Mouse (Mus musculus) Patski (cell line): ENCODE data around the gene Klhdc8b. TPM values are rescaled to one million over a fixed set of nuclear protein-coding genes. Genes with fewer than 3 reads are reported as not detected.

Experiments used
- ATAC-seq: fragments of 100-300 bp; one replicate; pipeline ENCODE4 v1.8.0; 2021
- CTCF ChIA-PET: fragments of 350-600 bp; sonication (Branson Sonifier 250); formaldehyde crosslinking; loops from one replicate; lab custom pipeline; 2022; ENCODE audit warnings: inconsistent platforms; lab: Charles Lee
- POLR2A ChIA-PET: fragments of 350-600 bp; sonication (Branson Sonifier 250); formaldehyde crosslinking; loops from one replicate; lab custom pipeline; 2022; ENCODE audit warnings: antibody characterized with exemption, inconsistent platforms; lab: Charles Lee
- DNase-seq: peaks from one replicate; pipeline ENCODE4 v3.0.0-alpha.2; 2011; ENCODE audit warnings: low read depth, low spot score
- H3K27me3 ChIP-seq: fragments of 371-371 bp; one replicate; pipeline ENCODE4 v1.5.1; 2021
- CTCF ChIP-seq: fragments of 100-300 bp; IDR thresholded peaks from one replicate; pipeline ENCODE4 v1.5.1; 2021
- in situ Hi-C: fragments of 300-500 bp; cut with MboI; formaldehyde crosslinking; loops from 3 replicates; pipeline ENCODE4 v1.11.1; 2018; ENCODE audit warnings: low pct_unique_long_range_greater_than_20kb, mixed read lengths
- polyA plus RNA-seq: library from polyadenylated mRNA; unstranded; gene quantifications from one replicate; pipeline ENCODE4 v1.2.3, GENCODE M21; 2021

The Klhdc8b gene
- polyA plus RNA-seq, 1 experiment from 2014 or later = 20.8 TPM

GRCm38 (mm10) chr9:108436182-108436581, 25.2 kb downstream of the Klhdc8b start, which contains the start of gene BC048562:
BC048562 (plus strand) TSS chr9:108436482.
- ChIA-PET CTCF (interaction anchor here (1.0 to 1.6 kb wide), 3 partner anchors 16 to 87 kb away, joined by 3 to 5 read pairs (median 4); no protein-coding TSS in a partner anchor), POLR2A (interaction anchor here (1.1 kb wide), 2 partner anchors 26 to 58 kb away, joined by 3 to 4 read pairs; no protein-coding TSS in a partner anchor)
- peaks cover 14% of the 10 kb centered on the region for H3K27me3 ChIP-seq
- in situ Hi-C loops = no loop called here
- no peak for TF ChIP-seq CTCF
- ATAC-seq (no peak), DNase-seq (no peak)

GRCm38 (mm10) chr9:108431431-108432067, 29.8 kb downstream of the Klhdc8b start:
- CTCF ChIA-PET = no interaction called here
- DNase-seq (no peak), ATAC-seq (no peak)
- no peak for TF ChIP-seq CTCF
- in situ Hi-C loops = no loop called here
- peaks cover 32% of the 10 kb centered on the region for H3K27me3 ChIP-seq
- POLR2A ChIA-PET = no interaction called here

GRCm38 (mm10) chr9:108428384-108428783, 33.0 kb downstream of the Klhdc8b start, which contains the start of gene Ccdc36:
Ccdc36 (minus strand) TSS chr9:108428484.
- POLR2A ChIA-PET = interaction anchor here (0.7 kb wide), 1 partner anchor 1884 kb away, joined by 3 read pairs; no protein-coding TSS in a partner anchor
- peaks cover 19% of the 10 kb centered on the region for H3K27me3 ChIP-seq
- DNase-seq = no peak
- no peak for ATAC-seq
- in situ Hi-C loops = no loop called here
- TF ChIP-seq CTCF = no peak
- CTCF ChIA-PET = interaction anchor here (1.4 kb wide), 1 partner anchor 27 kb away, joined by 3 read pairs; no protein-coding TSS in a partner anchor

GRCm38 (mm10) chr9:108412221-108412620, 49.2 kb downstream of the Klhdc8b start:
- ATAC-seq (no peak), DNase-seq (no peak)
- ChIA-PET POLR2A (no interaction called here), CTCF (interaction anchor here (0.6 to 1.4 kb wide), 4 partner anchors 9 to 119 kb away, joined by 3 read pairs; no protein-coding TSS in a partner anchor)
- in situ Hi-C loops = loop anchor here (5.0 kb wide), 1 partner anchor 115 kb away; the partner anchor contains the start of gene Amt
- H3K27me3 ChIP-seq = peaks cover 17% of the 10 kb centered on the region
- TF ChIP-seq CTCF = peak; percentile 66

- ATAC-seq = no peak
- ChIA-PET POLR2A (interaction anchor here (1.5 kb wide), 1 partner anchor 10 kb away, joined by 3 read pairs; no protein-coding TSS in a partner anchor), CTCF (interaction anchor here (1.0 to 1.8 kb wide), 4 partner anchors 10 to 125 kb away, joined by 3 to 6 read pairs (median 3); no protein-coding TSS in a partner anchor)
- peaks cover 12% of the 10 kb centered on the region for H3K27me3 ChIP-seq
- no peak for DNase-seq
- TF ChIP-seq CTCF = no peak
- in situ Hi-C loops = loop anchor here (5.0 kb wide), 1 partner anchor 114 kb away; the partner anchor contains the start of gene Amt
Observed at GRCm38 (mm10) chr9:108411381-108411942, 49.9 kb downstream of the Klhdc8b start.

GRCm38 (mm10) chr9:108409535-108409934, 51.8 kb downstream of the Klhdc8b start:
- CTCF ChIA-PET = interaction anchor here (1.3 kb wide), 1 partner anchor 27 kb away, joined by 3 read pairs; no protein-coding TSS in a partner anchor
- no peak for ATAC-seq
- no peak for DNase-seq
- TF ChIP-seq CTCF = no peak
- in situ Hi-C loops = no loop called here
- POLR2A ChIA-PET = interaction anchor here (0.6 kb wide), 1 partner anchor 58 kb away, joined by 3 read pairs; no protein-coding TSS in a partner anchor
- H3K27me3 ChIP-seq = peaks cover 4% of the 10 kb centered on the region

GRCm38 (mm10) chr9:108404451-108404850, 56.9 kb downstream of the Klhdc8b start:
- CTCF ChIA-PET = interaction anchor here (1.5 kb wide), 1 partner anchor 120 kb away, joined by 3 read pairs; no protein-coding TSS in a partner anchor
- no peaks in the 10 kb centered on the region for H3K27me3 ChIP-seq
- no peak for DNase-seq
- no peak for TF ChIP-seq CTCF
- POLR2A ChIA-PET = interaction anchor here (0.9 kb wide), 1 partner anchor 8 kb away, joined by 6 read pairs; no protein-coding TSS in a partner anchor
- ATAC-seq = no peak
- in situ Hi-C loops = no loop called here

- ChIA-PET POLR2A (no interaction called here), CTCF (interaction anchor here (0.9 kb wide), 1 partner anchor 11 kb away, joined by 3 read pairs; no protein-coding TSS in a partner anchor)
- DNase-seq (no peak), ATAC-seq (no peak)
- no peaks in the 10 kb centered on the region for H3K27me3 ChIP-seq
- in situ Hi-C loops = no loop called here
- no peak for TF ChIP-seq CTCF
Observed at GRCm38 (mm10) chr9:108403081-108403480, 58.3 kb downstream of the Klhdc8b start.

GRCm38 (mm10) chr9:108401186-108401960, 60.0 kb downstream of the Klhdc8b start:
- no peak for ATAC-seq
- no peak for DNase-seq
- ChIA-PET CTCF (interaction anchor here (1.1 to 1.3 kb wide), 2 partner anchors 26 to 34 kb away, joined by 3 to 4 read pairs; partner anchors contain the start of genes BC048562 and Ccdc36), POLR2A (interaction anchor here (1.5 kb wide), 1 partner anchor 9 kb away, joined by 3 read pairs; no protein-coding TSS in a partner anchor)
- in situ Hi-C loops = no loop called here
- no peaks in the 10 kb centered on the region for H3K27me3 ChIP-seq
- no peak for TF ChIP-seq CTCF
